Mouse (Mus musculus): Measurements from ENCODE around the gene Smndc1. TPM values are rescaled to one million over a fixed set of nuclear protein-coding genes. Genes with fewer than 3 reads are reported as not detected.

The Smndc1 gene
- total and polyA plus RNA-seq, 3 experiments: 1.2 to 48.6 (median 38.1) TPM

DNA sequence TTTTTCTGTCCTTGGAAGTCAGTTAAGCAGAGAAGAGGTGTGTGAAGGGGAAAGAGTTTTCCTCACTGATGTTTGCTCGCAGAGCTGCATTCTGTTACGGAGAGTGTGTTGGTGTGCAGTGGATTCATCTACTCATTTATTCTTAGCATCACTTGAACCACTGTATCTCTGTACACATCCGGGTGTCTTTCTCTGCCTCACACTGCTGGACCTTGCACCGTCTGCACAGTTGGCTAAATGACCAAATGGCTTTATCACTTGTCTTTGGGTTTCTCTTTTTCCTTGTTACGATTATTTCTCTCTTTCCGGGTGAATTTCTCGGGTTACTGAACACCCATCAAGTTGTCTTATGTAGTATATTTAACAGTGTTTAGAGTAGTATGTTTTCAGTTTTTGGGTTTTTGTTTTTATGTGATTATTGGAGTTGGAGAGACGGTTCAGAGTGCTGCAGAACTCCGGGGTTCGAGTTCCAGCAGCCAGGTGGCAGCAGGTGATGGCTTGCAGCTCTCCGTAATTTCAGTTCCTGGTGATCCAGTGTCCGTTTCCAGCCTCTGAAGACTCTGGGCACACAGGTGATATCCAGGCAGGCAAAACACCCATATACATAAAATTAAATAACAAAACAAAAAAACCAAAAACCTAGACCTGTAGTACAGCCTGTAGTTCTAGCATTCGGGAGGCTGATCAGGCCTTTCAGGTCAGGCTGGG, 47.0 kb downstream of the Smndc1 start:
- DNase-seq: no peak

DNA sequence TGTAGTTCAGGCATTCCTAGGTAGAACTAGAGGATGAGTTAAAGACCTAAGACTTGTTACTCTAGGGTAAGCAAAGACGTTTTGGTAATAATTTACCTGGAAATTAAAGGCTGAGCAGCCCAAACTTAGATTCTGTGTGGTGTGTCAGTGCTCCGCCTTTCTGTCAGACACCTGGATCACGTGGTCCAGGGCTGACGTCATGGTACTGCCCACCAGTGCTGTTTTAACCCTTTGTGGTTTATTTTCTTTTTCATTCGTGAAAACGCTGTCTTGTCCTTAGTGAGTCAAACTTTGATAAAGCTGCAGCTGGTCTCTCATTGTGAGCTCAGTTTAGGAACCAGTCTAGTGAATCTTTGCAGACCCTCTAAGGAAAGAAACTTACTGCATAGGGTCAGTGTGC, 50.0 kb downstream of the Smndc1 start:
- no peak for DNase-seq

DNA sequence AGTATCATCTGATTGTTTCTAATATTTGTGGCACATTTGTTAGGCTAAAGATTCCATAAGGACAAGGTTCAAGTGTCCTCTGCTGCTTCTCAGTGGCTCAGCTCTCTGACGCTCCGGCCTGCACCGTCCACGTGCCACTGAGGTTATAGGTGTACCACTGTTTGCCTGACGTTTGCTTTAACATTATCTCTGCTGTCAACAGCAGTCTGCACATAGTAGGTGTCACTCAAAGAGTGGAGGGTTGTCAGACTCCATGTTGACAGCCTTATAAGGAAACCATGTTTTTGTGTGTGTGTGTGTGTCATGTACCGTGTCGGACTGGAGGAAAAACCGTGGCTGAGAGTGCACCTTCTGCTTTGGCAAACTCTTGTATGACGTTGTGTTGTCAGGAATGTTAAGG, 55.1 kb downstream of the Smndc1 start:
- DNase-seq: no peak

DNA sequence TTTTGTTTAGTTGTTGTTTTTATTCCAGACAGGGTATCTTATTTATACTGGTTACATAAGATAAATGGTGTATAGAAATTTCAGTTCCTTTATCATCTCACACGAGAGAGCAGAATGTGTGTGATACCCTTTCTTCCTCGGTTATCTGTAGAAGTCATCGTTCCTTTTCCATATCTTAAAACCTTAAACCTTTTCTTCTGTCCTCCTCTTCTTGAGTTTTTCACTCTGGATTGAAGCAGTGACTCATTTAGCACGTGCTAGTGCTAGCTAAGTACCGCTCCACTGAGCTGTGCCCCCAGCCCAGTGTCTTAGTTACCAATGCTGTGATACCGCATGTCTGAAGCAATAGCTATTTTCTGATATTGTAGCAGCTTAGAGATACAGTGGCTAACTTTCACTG, 56.6 kb downstream of the Smndc1 start:
- DNase-seq: no peak

DNA sequence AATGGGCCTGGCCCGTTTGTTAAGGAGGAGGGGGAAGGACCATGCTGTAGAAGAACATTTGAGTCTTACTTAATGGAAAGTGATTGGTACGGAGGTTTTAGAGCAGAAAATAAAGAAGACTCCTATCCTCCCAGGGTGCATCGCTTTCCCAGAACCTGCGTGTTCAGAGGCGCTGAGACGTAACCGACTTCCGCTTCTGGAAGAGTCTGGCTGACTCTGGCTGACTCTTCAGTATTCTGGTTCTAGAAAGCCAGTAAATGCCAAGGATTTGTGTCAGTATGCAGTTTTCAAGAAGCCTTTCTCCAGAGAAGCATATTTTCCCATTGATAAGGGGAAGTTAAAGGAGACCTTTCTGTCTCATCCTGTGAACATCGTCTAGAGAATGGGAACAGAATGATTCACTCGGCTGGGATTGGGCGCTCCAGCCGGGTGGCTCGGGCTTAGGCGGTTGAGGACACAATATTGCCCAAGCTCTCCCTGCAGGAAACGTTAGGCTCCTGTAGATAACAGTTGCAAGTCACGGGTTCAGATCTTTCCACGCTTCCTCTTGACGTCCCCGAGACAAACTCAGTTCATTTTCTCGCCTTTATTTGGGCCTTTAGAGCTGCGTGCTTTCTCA, 58.4 kb downstream of the Smndc1 start:
- DNase-seq: no peak

DNA sequence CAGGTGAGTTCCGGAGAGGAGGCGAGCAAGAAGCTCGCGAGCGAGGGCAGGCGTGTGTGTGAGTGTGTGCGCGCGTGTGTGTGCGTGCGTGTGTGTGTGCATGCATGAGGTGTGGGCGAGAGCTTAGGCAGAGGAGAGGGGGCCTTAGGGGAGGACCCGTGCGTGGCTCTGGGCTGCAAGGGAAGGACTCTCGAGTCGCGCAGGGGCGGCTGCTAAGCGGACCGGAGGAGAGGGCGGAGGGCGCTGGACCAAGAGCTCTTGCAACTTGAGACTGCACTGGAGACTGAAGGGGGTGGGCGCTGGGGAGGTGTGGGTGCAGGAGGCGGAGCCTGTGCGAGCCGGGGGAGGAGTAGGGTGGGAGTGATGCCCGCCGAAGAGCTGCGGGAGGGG, 60.4 kb downstream of the Smndc1 start:
- DNase-seq: peak; percentile 81

Other genes starting within 250 kb of the Smndc1 start
- gene Mxi1, start 80.1 kb downstream of the Smndc1 start, total RNA-seq (2021): 10 to 100 TPM; 29.6 to 31.1 TPM
- 15.6 and 17.2 TPM in 2 replicates for gene Mxi1, start 80.1 kb downstream of the Smndc1 start, polyA plus RNA-seq (2012; rRNA removed)
- gene Gm10197, start 18.8 kb downstream of the Smndc1 start, total RNA-seq (2021): not detected
- not detected in 2 replicates for gene Gm10197, start 18.8 kb downstream of the Smndc1 start, polyA plus RNA-seq (2012; rRNA removed)
- gene Dusp5, start 138.5 kb upstream of the Smndc1 start, total RNA-seq (2021): 10 to 100 TPM in 1 of 2 experiments, 1 to 10 TPM in 1; 8.8 to 15.3 TPM
- gene Dusp5, start 138.5 kb upstream of the Smndc1 start, polyA plus RNA-seq (2012; rRNA removed): 4.5 and 6.5 TPM in 2 replicates
- gene Nutf2-ps1, start 198.5 kb upstream of the Smndc1 start, total RNA-seq (2021): 10 to 100 TPM; 72.7 to 98.1 TPM
- 72.0 and 89.9 TPM in 2 replicates for gene Nutf2-ps1, start 198.5 kb upstream of the Smndc1 start, polyA plus RNA-seq (2012; rRNA removed)
- gene Smc3, start 209.8 kb upstream of the Smndc1 start, total RNA-seq (2021): 10 to 100 TPM; 28.8 to 32.0 TPM
- 2.2 and 2.5 TPM in 2 replicates for gene Smc3, start 209.8 kb upstream of the Smndc1 start, polyA plus RNA-seq (2012; rRNA removed)